Mouse (Mus musculus): ENCODE data around the gene Gm13420. TPM values are rescaled to one million over a fixed set of nuclear protein-coding genes. Genes with fewer than 3 reads are reported as not detected.
A peak's percentile ranks its signal among the peaks of the same experiment; 100 is the strongest.

Gene Gm13420
- total and polyA plus RNA-seq, 3 experiments = not detected

DNA sequence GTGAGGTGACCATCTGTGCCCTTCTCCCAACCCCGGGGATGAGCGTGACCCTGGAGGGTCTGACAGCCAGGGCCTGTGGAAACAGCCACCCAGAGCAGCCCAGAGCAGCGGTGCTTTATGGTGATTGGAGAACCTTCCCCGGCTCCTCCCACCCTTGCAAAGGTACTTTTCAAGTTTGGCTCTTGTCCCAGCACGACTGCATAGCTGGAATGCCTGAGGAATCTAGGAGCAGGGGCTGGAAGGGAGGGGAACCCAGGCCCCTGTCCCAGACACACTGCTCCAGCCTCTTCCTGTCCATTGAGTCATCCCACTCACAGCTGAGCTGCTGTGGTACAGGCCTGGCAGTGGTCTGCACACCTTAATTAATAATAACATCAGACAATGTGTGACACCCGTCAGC is 34.8 kb downstream of the Gm13420 start:
- Histone ChIP-seq H3K27ac (ENCODE audit: insufficient read depth, low read depth) (no peak overlapping the region), H3K79me2 (replicated peaks; ENCODE audit: control insufficient read depth, extremely low read depth, insufficient read depth, poor library complexity, severe bottlenecking) (peaks cover 16% of the 10 kb centered on the region; the same call in 1 of the 2 replicates), H3K36me3 (replicated peaks in 1 of 2; ENCODE audit: control insufficient read depth in 1 of 2, insufficient read depth in 1 of 2, low read length in 1 of 2) (peaks cover 96 to 99% of the 10 kb centered on the region in 2 experiments), H3K27me3 (replicated peaks) (no peaks in the 10 kb centered on the region), H3K4me2 (ENCODE audit: insufficient read depth, low read depth, poor library complexity, severe bottlenecking) (no peak overlapping the region), H3K9ac (ENCODE audit: insufficient read depth, low read depth) (no peak overlapping the region), H3K4me1 (ENCODE audit: control insufficient read depth in 1 of 2, insufficient read depth in 2 of 2) (peaks cover 3 to 77% of the 10 kb centered on the region in 2 experiments; a peak in 3 of 4 replicates), H3K9me3 (replicated peaks; ENCODE audit: low read length) (no peaks in the 10 kb centered on the region), H3K4me3 (replicated peaks in 1 of 3; ENCODE audit: low read depth in 2 of 3, low read length in 2 of 3, poor library complexity in 1 of 3) (no peak overlapping the region)
- DNase-seq (ENCODE audit: extremely low read depth) = no peak
- in situ Hi-C loops (cut with MboI; ENCODE audit: low pct_ligation_motif_present, low pct_unique_long_range_greater_than_20kb, low sequenced_read_pairs) = no loop called here
- no peak for TF ChIP-seq HCFC1 (IDR thresholded peaks at IDR 0.05; ENCODE audit: low read depth, low read length)
- TF ChIP-seq RCOR1 (conservative IDR thresholded peaks at IDR 0.05; ENCODE audit: low read depth, low read length) = no peak
- no peak for TF ChIP-seq USF1 (IDR thresholded peaks at IDR 0.05; ENCODE audit: low read depth, low read length)
- TF ChIP-seq ELF1 (IDR thresholded peaks at IDR 0.05; ENCODE audit: low read depth, low read length) = no peak
- no peak for TF ChIP-seq MYC (IDR thresholded peaks at IDR 0.05; ENCODE audit: low read depth, low read length)
- TF ChIP-seq SMC3 (IDR thresholded peaks at IDR 0.05; ENCODE audit: low read depth, low read length) = no peak
- TF ChIP-seq BHLHE40 (IDR thresholded peaks at IDR 0.05; ENCODE audit: low read depth, low read length) = no peak
- TF ChIP-seq ZNF384 (IDR thresholded peaks at IDR 0.05; ENCODE audit: low read depth, low read length) = no peak
- TF ChIP-seq TCF12 (IDR thresholded peaks at IDR 0.05; ENCODE audit: low read depth, low read length) = no peak
- TF ChIP-seq RAD21 (IDR thresholded peaks at IDR 0.05; ENCODE audit: low read depth, low read length) = no peak
- no peak for TF ChIP-seq ETS1 (conservative IDR thresholded peaks at IDR 0.05; ENCODE audit: low read depth, low read length)
- no peak for TF ChIP-seq UBTF (IDR thresholded peaks at IDR 0.05; ENCODE audit: low read depth, low read length)
- TF ChIP-seq NRF1 (IDR thresholded peaks at IDR 0.05; ENCODE audit: low read depth, low read length) = no peak
- TF ChIP-seq POLR2AphosphoS2 (IDR thresholded peaks at IDR 0.05; ENCODE audit: low read depth, low read length) = no peak
- dilution Hi-C loops (cut with MboI; ENCODE audit: extremely low pct_ligation_motif_present, extremely low pct_unique_long_range_greater_than_20kb, low sequenced_read_pairs) = no loop called here

DNA sequence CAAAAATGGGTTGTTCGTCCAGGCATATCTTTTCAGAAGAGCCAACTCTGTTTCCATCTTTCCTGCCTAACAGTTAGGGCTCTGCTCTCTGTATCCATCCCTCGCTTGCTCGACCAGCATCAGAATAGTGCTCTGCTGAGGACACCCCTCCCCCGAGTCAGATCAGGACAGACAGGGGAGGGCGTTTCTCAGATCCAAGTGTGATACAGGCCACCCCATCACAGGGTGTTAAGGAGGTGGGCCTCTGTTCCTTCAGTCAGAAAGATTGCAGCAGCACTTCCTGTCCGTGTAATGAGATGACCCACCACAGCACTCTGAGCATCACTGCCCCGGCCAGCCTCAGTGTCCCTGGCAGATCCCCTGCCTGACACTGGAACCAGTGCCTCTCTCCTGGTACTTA is 35.3 kb downstream of the Gm13420 start:
- Histone ChIP-seq H3K4me3 (replicated peaks in 1 of 3; ENCODE audit: low read depth in 2 of 3, low read length in 2 of 3, poor library complexity in 1 of 3) (no peak overlapping the region), H3K4me1 (ENCODE audit: control insufficient read depth in 1 of 2, insufficient read depth in 2 of 2) (peaks cover 5 to 79% of the 10 kb centered on the region in 2 experiments; a peak in 3 of 4 replicates), H3K9ac (ENCODE audit: insufficient read depth, low read depth) (no peak overlapping the region), H3K36me3 (replicated peaks in 1 of 2; ENCODE audit: control insufficient read depth in 1 of 2, insufficient read depth in 1 of 2, low read length in 1 of 2) (peaks cover 96 to 99% of the 10 kb centered on the region in 2 experiments), H3K4me2 (ENCODE audit: insufficient read depth, low read depth, poor library complexity, severe bottlenecking) (no peak overlapping the region), H3K27ac (ENCODE audit: insufficient read depth, low read depth) (0 out of 2 replicates have a peak overlapping the region, but pooled peaks have one; percentile 8), H3K27me3 (replicated peaks) (no peaks in the 10 kb centered on the region), H3K79me2 (replicated peaks; ENCODE audit: control insufficient read depth, extremely low read depth, insufficient read depth, poor library complexity, severe bottlenecking) (peaks cover 19% of the 10 kb centered on the region; the same call in 1 of the 2 replicates), H3K9me3 (replicated peaks; ENCODE audit: low read length) (no peaks in the 10 kb centered on the region)
- no peak for DNase-seq (ENCODE audit: extremely low read depth)
- in situ Hi-C loops (cut with MboI; ENCODE audit: low pct_ligation_motif_present, low pct_unique_long_range_greater_than_20kb, low sequenced_read_pairs) (no loop called here), dilution Hi-C loops (cut with MboI; ENCODE audit: extremely low pct_ligation_motif_present, extremely low pct_unique_long_range_greater_than_20kb, low sequenced_read_pairs) (no loop called here)
- no peak for TF ChIP-seq TCF12 (IDR thresholded peaks at IDR 0.05; ENCODE audit: low read depth, low read length)
- TF ChIP-seq KAT2A (IDR thresholded peaks at IDR 0.05; ENCODE audit: insufficient replicate concordance, low read length) = no peak
- no peak for TF ChIP-seq CHD2 (IDR thresholded peaks at IDR 0.05; ENCODE audit: low read length)
- TF ChIP-seq ZMIZ1 (IDR thresholded peaks at IDR 0.05; ENCODE audit: low read depth, low read length) = no peak
- no peak for TF ChIP-seq JUND (conservative IDR thresholded peaks at IDR 0.05; ENCODE audit: low read depth, low read length)
- TF ChIP-seq UBTF (IDR thresholded peaks at IDR 0.05; ENCODE audit: low read depth, low read length) = no peak
- TF ChIP-seq SIN3A (IDR thresholded peaks at IDR 0.05; ENCODE audit: low read length) = no peak
- TF ChIP-seq MYC (IDR thresholded peaks at IDR 0.05; ENCODE audit: low read depth, low read length) = no peak
- TF ChIP-seq ELF1 (IDR thresholded peaks at IDR 0.05; ENCODE audit: low read depth, low read length) = no peak
- no peak for TF ChIP-seq USF1 (IDR thresholded peaks at IDR 0.05; ENCODE audit: low read depth, low read length)
- no peak for TF ChIP-seq ETS1 (conservative IDR thresholded peaks at IDR 0.05; ENCODE audit: low read depth, low read length)
- no peak for TF ChIP-seq PAX5 (IDR thresholded peaks at IDR 0.05; ENCODE audit: low read length)
- no peak for TF ChIP-seq SMC3 (IDR thresholded peaks at IDR 0.05; ENCODE audit: low read depth, low read length)
- TF ChIP-seq TBP (conservative IDR thresholded peaks at IDR 0.05; ENCODE audit: low read depth, low read length) = no peak
- TF ChIP-seq E2F4 (IDR thresholded peaks at IDR 0.05; ENCODE audit: insufficient replicate concordance, low read depth, low read length) = no peak
- no peak for TF ChIP-seq NRF1 (IDR thresholded peaks at IDR 0.05; ENCODE audit: low read depth, low read length)
- TF ChIP-seq HCFC1 (IDR thresholded peaks at IDR 0.05; ENCODE audit: low read depth, low read length) = no peak
